Mouse (Mus musculus): ENCODE results near the gene Rnaset2a. TPM values are rescaled to one million over a fixed set of nuclear protein-coding genes. Genes with fewer than 3 reads are reported as not detected.
"Not testable (repeated sequence)": the region's sequence is repeated elsewhere in the genome, so short reads cannot be mapped to it uniquely, and the experiment has no call there.

Rnaset2a gene
- polyA plus RNA-seq, 1 experiment from 2014 or later: 10.3 TPM

DNA sequence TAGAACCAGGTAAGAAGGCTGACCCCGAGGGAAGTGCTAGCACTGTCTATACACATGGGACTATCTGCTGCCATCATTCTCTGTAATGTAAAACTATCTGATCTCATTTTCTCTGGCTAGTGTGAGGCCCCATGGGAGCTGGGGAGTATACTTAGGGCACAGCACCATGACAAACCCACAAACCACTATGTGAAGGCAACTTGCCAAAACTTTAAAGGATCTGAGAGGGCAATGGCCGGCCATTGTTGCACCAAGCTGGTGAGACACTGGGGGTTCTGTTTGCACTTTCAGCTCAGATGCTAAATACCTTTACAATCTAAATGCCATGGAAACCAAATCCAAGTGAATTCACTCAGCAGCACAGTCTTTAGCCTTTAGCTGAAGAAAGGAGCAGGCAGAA is 78.0 kb downstream of the Rnaset2a start:
- ATAC-seq; H3K4me1 ChIP-seq; H3K36me3 ChIP-seq (ENCODE audit: poor library complexity, severe bottlenecking); H3K9ac ChIP-seq; H3K4me2 ChIP-seq; H3K4me3 ChIP-seq; H3K9me3 ChIP-seq (replicated peaks); H3K27ac ChIP-seq; H3K27me3 ChIP-seq: not testable (repeated sequence)
- 68% methylated on average over 1 of the region's 2 CpGs for WGBS

Other genes with a start within 250 kb of the Rnaset2a start
- 0.40 and 0.45 TPM in 2 replicates for gene Tagap, start 222.1 kb downstream of the Rnaset2a start, polyA plus RNA-seq (2015; fragmentation: Nextera tagmentation; extraction: Ambion mirVana)
- gene Rsph3a, start 202.5 kb downstream of the Rnaset2a start, polyA plus RNA-seq (2015; fragmentation: Nextera tagmentation; extraction: Ambion mirVana): 62.4 and 75.4 TPM in 2 replicates
- 0.21 TPM in 1 of 2 replicates, not detected in the other for gene Gm49673, start 309 bp downstream of the Rnaset2a start, polyA plus RNA-seq (2015; fragmentation: Nextera tagmentation; extraction: Ambion mirVana)
- gene Fgfr1op, start 17.4 kb upstream of the Rnaset2a start, polyA plus RNA-seq (2015; fragmentation: Nextera tagmentation; extraction: Ambion mirVana): 28.8 and 31.6 TPM in 2 replicates
- not detected in 2 replicates for gene Ccr6, start 87.9 kb upstream of the Rnaset2a start, polyA plus RNA-seq (2015; fragmentation: Nextera tagmentation; extraction: Ambion mirVana)
- 219 and 228 TPM in 2 replicates for gene Mpc1, start 134.8 kb upstream of the Rnaset2a start, polyA plus RNA-seq (2015; fragmentation: Nextera tagmentation; extraction: Ambion mirVana)
- gene Sft2d1, start 163.0 kb upstream of the Rnaset2a start, polyA plus RNA-seq (2015; fragmentation: Nextera tagmentation; extraction: Ambion mirVana): 113 and 114 TPM in 2 replicates
- gene Prr18, start 189.4 kb upstream of the Rnaset2a start, polyA plus RNA-seq (2015; fragmentation: Nextera tagmentation; extraction: Ambion mirVana): 5.1 TPM in 2 replicates
- gene T2, start 207.9 kb upstream of the Rnaset2a start, polyA plus RNA-seq (2015; fragmentation: Nextera tagmentation; extraction: Ambion mirVana): 0.41 and 0.53 TPM in 2 replicates

All from forebrain, embryonic 13.5 days (tissue).